Mouse (Mus musculus): Measurements from ENCODE around the gene Snx8. TPM values are rescaled to one million over a fixed set of nuclear protein-coding genes. Genes with fewer than 3 reads are reported as not detected.

Snx8 gene
- polyA plus RNA-seq, 1 experiment from 2014 or later = 27.0 TPM

DNA sequence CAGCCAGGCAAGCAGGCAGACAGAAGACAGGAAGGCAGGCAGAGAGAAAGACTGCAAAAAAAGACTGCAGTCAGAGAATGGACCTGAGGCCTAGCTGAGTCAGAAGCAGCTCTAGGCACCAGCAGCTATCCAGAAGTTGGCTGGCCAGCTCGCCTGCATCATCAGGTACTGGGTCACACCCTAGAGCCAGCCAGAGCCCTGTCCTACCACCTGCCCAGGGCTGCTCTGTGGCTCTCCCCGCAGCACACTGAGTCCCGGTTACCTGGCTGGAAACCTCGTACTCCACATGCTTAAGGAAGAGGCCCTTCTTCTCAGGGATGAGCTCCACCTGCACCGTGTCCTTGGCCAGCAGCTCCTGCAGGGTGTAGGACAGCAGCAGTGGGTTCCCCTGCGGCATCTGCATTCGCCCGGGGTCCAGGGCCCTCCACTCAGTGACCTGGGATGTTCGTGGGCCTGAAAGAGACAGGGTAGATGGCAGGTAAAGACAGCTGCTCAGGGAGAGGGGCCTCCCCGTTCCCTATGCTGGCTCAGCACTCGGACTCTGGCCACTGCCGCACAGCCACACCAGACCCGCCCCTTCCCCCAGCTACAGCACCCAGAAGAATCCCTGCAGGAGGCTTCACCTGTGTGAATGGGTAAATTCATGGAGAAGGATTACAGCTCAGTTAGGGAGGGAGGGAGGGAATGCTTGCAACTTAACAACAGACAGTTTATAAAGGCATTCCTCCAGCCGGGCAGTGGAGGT lies 29.0 kb downstream of the Snx8 start:
- no peaks in the 10 kb centered on the region for H3K4me1 ChIP-seq
- peaks cover 47% of the 10 kb centered on the region for H3K36me3 ChIP-seq
- peak overlapping the region; percentile 41; the same call in 1 of the 2 replicates for H3K27ac ChIP-seq
- 0 out of 2 replicates have a peak overlapping the region, but pooled peaks have one; percentile 3 for H3K4me2 ChIP-seq
- peak; percentile 76 for ATAC-seq (replicated peaks; ENCODE audit: low FRiP score)
- H3K27me3 ChIP-seq = no peaks in the 10 kb centered on the region
- 73% methylated on average over 14 of the region's 14 CpGs for WGBS
- H3K9ac ChIP-seq = no peak overlapping the region
- H3K4me3 ChIP-seq (replicated peaks) = no peak overlapping the region
- H3K9me3 ChIP-seq (replicated peaks) = no peaks in the 10 kb centered on the region

DNA sequence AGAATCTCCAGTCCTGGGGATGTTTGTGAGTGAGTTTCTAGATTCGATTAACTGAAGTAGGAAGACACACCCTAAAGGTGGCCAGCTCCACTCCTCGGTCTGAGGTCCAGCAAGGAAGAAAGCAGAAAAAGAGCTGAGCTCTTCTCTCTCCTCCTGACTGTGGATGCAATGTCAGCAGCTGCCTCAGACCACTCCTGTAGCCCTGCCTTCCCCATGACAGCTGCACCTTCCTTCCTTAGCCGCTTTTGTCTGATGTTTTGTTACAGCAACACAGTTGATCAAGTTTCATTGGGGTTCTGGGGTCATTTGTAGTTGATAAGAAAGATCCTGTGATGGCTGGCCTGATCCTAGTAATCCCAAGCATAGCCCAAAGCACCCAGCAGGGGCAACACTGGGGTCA lies 31.6 kb downstream of the Snx8 start:
- Histone ChIP-seq H3K4me3 (replicated peaks) (no peak overlapping the region), H3K4me1 (no peaks in the 10 kb centered on the region), H3K36me3 (peaks cover 72% of the 10 kb centered on the region), H3K9me3 (replicated peaks) (no peaks in the 10 kb centered on the region), H3K9ac (no peak overlapping the region), H3K27ac (no peak overlapping the region), H3K27me3 (no peaks in the 10 kb centered on the region), H3K4me2 (no peak overlapping the region)
- ATAC-seq (replicated peaks; ENCODE audit: low FRiP score) = no peak
- 76% methylated on average over 3 of the region's 3 CpGs for WGBS

- H3K27ac ChIP-seq = no peak overlapping the region
- 77% methylated on average over 11 of the region's 11 CpGs for WGBS
- no peak overlapping the region for H3K9ac ChIP-seq
- no peaks in the 10 kb centered on the region for H3K27me3 ChIP-seq
- peaks cover 85% of the 10 kb centered on the region for H3K36me3 ChIP-seq
- H3K4me1 ChIP-seq = no peaks in the 10 kb centered on the region
- no peak overlapping the region for H3K4me3 ChIP-seq (replicated peaks)
- H3K4me2 ChIP-seq = no peak overlapping the region
- H3K9me3 ChIP-seq (replicated peaks) = no peaks in the 10 kb centered on the region
- ATAC-seq (replicated peaks; ENCODE audit: low FRiP score) = no peak
Measured at GRCm38 (mm10) chr5:140355934-140356333, 33.1 kb downstream of the Snx8 start.

- ATAC-seq (replicated peaks; ENCODE audit: low FRiP score) = no peak
- H3K27ac ChIP-seq = no peak overlapping the region
- H3K36me3 ChIP-seq = peaks cover 82% of the 10 kb centered on the region
- H3K9ac ChIP-seq = no peak overlapping the region
- H3K27me3 ChIP-seq = no peaks in the 10 kb centered on the region
- WGBS = 93% methylated on average over 6 of the region's 6 CpGs
- H3K4me2 ChIP-seq = no peak overlapping the region
- H3K4me1 ChIP-seq = no peaks in the 10 kb centered on the region
- H3K4me3 ChIP-seq (replicated peaks) = no peak overlapping the region
- no peaks in the 10 kb centered on the region for H3K9me3 ChIP-seq (replicated peaks)
Measured at GRCm38 (mm10) chr5:140352352-140352751, 36.7 kb downstream of the Snx8 start.

DNA sequence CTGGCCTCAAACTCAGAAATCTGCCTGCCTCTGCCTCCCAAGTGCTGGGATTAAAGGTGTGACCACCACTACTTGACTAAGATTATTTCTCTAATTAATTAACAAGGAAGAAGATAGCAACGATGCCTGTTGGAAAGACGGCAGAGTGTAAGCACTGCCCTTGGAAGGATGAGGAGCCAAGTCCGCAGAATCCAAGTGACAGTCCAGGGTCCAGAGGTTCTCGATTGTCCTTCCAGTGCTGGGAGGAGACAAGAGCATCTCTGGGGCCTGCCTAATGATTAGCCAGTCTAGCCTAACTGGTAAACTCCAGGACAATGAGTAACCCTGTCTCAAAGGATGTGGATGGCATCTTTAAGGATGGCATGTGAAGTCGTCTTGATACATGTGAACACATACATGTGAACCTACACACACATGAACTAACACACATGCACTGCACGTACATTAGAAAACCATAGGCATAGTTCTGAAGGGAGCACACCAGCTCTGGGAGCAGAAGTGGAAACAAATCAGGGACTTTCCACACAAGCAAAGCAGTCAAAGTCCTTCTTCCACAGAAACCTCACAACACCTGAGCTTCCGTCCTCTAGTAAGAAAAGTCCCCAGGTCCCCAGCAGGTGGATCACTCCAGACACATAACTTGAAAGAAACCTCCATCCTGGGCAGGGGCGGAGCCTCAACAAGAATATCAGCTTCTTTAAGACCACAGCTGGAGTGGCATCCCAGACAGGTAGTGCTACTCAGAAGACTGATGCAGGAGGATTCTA lies 38.1 kb downstream of the Snx8 start:
- Histone ChIP-seq H3K9me3 (replicated peaks) (no peaks in the 10 kb centered on the region), H3K9ac (no peak overlapping the region), H3K36me3 (peaks cover 80% of the 10 kb centered on the region), H3K4me1 (no peaks in the 10 kb centered on the region), H3K27ac (no peak overlapping the region), H3K4me2 (no peak overlapping the region), H3K4me3 (replicated peaks) (no peak overlapping the region), H3K27me3 (no peaks in the 10 kb centered on the region)
- whole genome bisulfite sequencing = 91% methylated on average over 8 of the region's 8 CpGs
- no peak for ATAC-seq (replicated peaks; ENCODE audit: low FRiP score)

- Histone ChIP-seq H3K27ac (no peak overlapping the region), H3K27me3 (no peaks in the 10 kb centered on the region), H3K4me2 (no peak overlapping the region), H3K4me1 (no peaks in the 10 kb centered on the region), H3K9me3 (replicated peaks) (no peaks in the 10 kb centered on the region), H3K9ac (no peak overlapping the region), H3K4me3 (replicated peaks) (no peak overlapping the region), H3K36me3 (peaks cover 78% of the 10 kb centered on the region)
- ATAC-seq (replicated peaks; ENCODE audit: low FRiP score) = no peak
- 92% methylated on average over 9 of the region's 9 CpGs for WGBS
Measured at GRCm38 (mm10) chr5:140349882-140350281, 39.2 kb downstream of the Snx8 start.

DNA sequence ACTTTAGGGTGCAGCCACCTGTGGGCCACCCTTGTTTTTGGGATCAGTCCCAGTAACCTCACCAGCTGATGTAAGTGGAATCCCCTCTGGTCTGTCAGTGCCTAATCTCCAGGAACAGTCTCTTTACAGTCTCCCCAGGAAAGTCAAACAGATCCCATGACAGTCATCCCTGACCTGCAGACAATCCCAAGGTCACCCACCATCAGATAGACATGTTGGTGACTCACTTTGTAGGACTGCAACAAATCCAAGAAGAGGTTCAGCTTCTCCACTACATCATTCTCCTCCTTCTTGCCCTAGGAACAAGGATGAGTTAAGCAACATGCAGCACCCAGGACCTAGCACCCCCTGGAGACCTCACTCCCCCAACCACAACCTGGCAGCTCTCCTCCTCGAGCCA lies 43.0 kb downstream of the Snx8 start:
- Histone ChIP-seq H3K4me1 (no peaks in the 10 kb centered on the region), H3K27me3 (no peaks in the 10 kb centered on the region), H3K36me3 (peaks cover 67% of the 10 kb centered on the region), H3K27ac (no peak overlapping the region), H3K9me3 (replicated peaks) (no peaks in the 10 kb centered on the region), H3K9ac (no peak overlapping the region), H3K4me3 (replicated peaks) (no peak overlapping the region), H3K4me2 (no peak overlapping the region)
- WGBS = 71% methylated on average over 1 of the region's 1 CpGs
- no peak for ATAC-seq (replicated peaks; ENCODE audit: low FRiP score)

DNA sequence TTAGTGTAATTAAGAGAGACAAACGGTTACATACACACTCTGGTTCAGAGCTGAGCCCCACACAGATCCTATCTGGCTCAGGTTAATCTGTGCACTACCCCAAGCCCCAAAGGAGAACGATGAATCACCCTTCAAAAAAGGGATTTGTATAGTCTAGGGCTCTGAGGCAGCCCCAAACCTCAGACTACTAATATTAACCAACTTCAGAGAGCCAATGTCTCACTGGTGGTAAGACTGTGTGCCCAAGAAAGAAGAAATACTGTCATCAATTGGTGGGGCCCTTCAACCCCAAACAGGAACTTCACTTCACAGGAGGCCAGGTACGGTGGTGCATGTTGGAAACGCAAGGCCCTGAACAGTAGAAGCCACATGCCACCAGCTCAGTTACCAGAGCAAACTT lies 43.8 kb downstream of the Snx8 start:
- no peak overlapping the region for H3K4me2 ChIP-seq
- H3K27me3 ChIP-seq = no peaks in the 10 kb centered on the region
- ATAC-seq (replicated peaks; ENCODE audit: low FRiP score) = no peak
- H3K27ac ChIP-seq = no peak overlapping the region
- no peak overlapping the region for H3K4me3 ChIP-seq (replicated peaks)
- H3K9me3 ChIP-seq (replicated peaks) = no peaks in the 10 kb centered on the region
- no peaks in the 10 kb centered on the region for H3K4me1 ChIP-seq
- WGBS = 86% methylated on average over 4 of the region's 4 CpGs
- H3K9ac ChIP-seq = no peak overlapping the region
- peaks cover 68% of the 10 kb centered on the region for H3K36me3 ChIP-seq

GRCm38 (mm10) chr5:140342880-140343279 lies 46.2 kb downstream of the Snx8 start:
- no peak overlapping the region for H3K4me2 ChIP-seq
- no peaks in the 10 kb centered on the region for H3K27me3 ChIP-seq
- peaks cover 80% of the 10 kb centered on the region for H3K36me3 ChIP-seq
- H3K4me3 ChIP-seq (replicated peaks) = no peak overlapping the region
- no peak overlapping the region for H3K27ac ChIP-seq
- 81% methylated on average over 4 of the region's 4 CpGs for WGBS
- no peaks in the 10 kb centered on the region for H3K4me1 ChIP-seq
- no peak overlapping the region for H3K9ac ChIP-seq
- H3K9me3 ChIP-seq (replicated peaks) = no peaks in the 10 kb centered on the region
- no peak for ATAC-seq (replicated peaks; ENCODE audit: low FRiP score)

- no peak for ATAC-seq (replicated peaks; ENCODE audit: low FRiP score)
- no peak overlapping the region for H3K4me3 ChIP-seq (replicated peaks)
- no peaks in the 10 kb centered on the region for H3K4me1 ChIP-seq
- H3K27ac ChIP-seq = no peak overlapping the region
- peaks cover 67% of the 10 kb centered on the region for H3K36me3 ChIP-seq
- WGBS = 80% methylated on average over 3 of the region's 3 CpGs
- H3K27me3 ChIP-seq = no peaks in the 10 kb centered on the region
- H3K9ac ChIP-seq = no peak overlapping the region
- no peaks in the 10 kb centered on the region for H3K9me3 ChIP-seq (replicated peaks)
- no peak overlapping the region for H3K4me2 ChIP-seq
Measured at GRCm38 (mm10) chr5:140339836-140340235, 49.2 kb downstream of the Snx8 start.

DNA sequence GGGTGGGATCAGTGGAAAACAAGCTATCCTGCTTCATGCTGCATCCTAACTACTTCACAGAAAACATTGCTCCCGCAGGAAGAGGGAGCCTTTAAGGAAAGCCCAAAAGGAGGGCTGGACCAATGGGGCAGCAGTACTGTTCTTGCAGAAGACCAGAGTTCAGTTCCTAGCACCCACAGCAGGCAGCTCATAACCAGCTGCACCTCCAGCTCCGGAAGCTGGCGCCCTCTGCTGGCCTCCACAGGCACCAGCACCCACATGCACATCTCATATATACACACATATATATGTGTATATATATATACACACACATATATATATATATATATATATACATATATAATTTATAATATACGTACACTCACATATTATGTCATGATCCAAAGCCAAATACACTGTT lies 50.3 kb downstream of the Snx8 start:
- Histone ChIP-seq H3K4me2 (no peak overlapping the region), H3K27me3 (no peaks in the 10 kb centered on the region), H3K9me3 (replicated peaks) (no peaks in the 10 kb centered on the region), H3K36me3 (peaks cover 61% of the 10 kb centered on the region), H3K4me3 (replicated peaks) (no peak overlapping the region), H3K9ac (no peak overlapping the region), H3K4me1 (no peaks in the 10 kb centered on the region), H3K27ac (no peak overlapping the region)
- ATAC-seq (replicated peaks; ENCODE audit: low FRiP score) = no peak
- WGBS = 91% methylated on average over 4 of the region's 4 CpGs

DNA sequence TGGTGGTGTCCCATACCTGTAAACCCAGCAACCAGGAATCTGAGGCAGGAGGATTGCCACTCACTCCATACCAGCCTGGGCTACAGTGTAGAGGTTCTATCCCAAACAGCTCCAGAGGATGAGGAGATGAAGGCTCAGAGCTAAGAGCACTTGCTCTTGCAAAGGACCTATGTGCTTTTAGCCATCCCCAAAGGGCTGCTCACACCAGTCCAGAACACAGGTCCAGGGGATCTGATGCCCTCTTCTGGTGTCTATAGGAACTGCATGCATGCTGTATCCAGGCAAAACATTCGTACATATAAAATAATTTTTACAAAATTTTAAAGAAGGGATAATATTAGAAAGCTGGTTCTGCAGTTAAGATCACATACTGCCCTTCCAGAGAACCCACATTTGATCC lies 52.4 kb downstream of the Snx8 start:
- Histone ChIP-seq H3K4me1 (peaks cover 6% of the 10 kb centered on the region; the same call in 1 of the 2 replicates), H3K27me3 (no peaks in the 10 kb centered on the region), H3K36me3 (peaks cover 54% of the 10 kb centered on the region), H3K4me2 (no peak overlapping the region), H3K9me3 (replicated peaks) (no peaks in the 10 kb centered on the region), H3K27ac (no peak overlapping the region), H3K4me3 (replicated peaks) (no peak overlapping the region), H3K9ac (no peak overlapping the region)
- no peak for ATAC-seq (replicated peaks; ENCODE audit: low FRiP score)
- WGBS = 88% methylated on average over 1 of the region's 1 CpGs
